8 mouse cellular contexts compared by ENCODE assay signal in the genomic region with DNA sequence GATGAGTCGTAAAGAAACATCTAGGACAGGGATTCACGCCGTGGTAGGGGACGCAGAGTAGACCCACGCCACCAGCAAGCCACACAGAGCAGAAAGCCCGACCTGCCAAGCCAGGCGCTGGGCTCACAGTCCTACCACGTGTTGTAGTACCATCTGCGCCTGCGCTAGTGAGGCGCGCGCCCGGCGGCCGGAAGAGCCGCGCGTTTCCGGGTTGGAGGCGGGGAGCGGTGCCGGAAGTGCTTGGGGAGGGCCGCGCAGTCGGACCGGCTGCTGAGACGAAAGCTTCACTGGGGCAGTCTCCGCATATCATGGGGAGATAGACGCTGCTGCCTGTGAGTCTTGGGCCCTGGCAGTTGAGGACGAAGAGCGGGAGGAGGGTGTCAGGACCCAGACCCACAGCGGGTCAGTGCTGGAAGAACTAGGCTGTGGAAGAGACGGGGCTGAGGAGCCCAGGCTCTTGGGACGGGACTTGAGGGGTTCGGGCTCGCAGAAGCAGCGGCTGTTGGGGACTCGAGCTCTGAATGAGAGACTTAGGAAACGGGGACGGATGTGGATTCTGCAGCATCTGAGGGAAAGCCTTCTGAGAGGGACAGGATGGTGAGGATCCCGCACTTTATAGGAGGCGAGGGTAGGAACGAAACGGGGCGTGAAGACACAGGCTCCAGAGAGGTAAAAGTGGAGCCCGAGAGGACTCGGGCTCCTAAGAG. TPM values are rescaled to one million over a fixed set of nuclear protein-coding genes. Genes with fewer than 3 reads are reported as not detected.
DNase-seq lines count a peak whose midpoint lies in the region; ATAC-seq and TF ChIP-seq lines count a peak whose summit lies in the region.

A gene (plus strand): TSS at position 220 of the 707 bp plus-strand sequence.

- in situ Hi-C loops in ES-E14 (cut with MboI; ENCODE audit: low sequenced_read_pairs in 2 of 2, unreplicated experiment in 2 of 2) = no loop called here

- peak within 1 kb of the TSS; percentile 99 for H3K9ac ChIP-seq in ES-E14 (ENCODE audit: insufficient read depth, low read depth, low read length, poor library complexity, severe bottlenecking)
- peak within 1 kb of the TSS; percentile 90 for H3K9ac ChIP-seq in forebrain, embryonic 16.5 days (replicated peaks; ENCODE audit: low read depth, low read length)
- peak within 1 kb of the TSS; percentile 77 for H3K9ac ChIP-seq in lung, embryonic 15.5 days

- peak within 1 kb of the TSS; percentile 95 for H3K27ac ChIP-seq in ES-E14 (ENCODE audit: insufficient read depth, low read depth, low read length, poor library complexity, severe bottlenecking)
- peak within 1 kb of the TSS; percentile 95 for H3K27ac ChIP-seq in forebrain, embryonic 16.5 days (ENCODE audit: low read length)
- H3K27ac ChIP-seq in lung, embryonic 15.5 days = peak within 1 kb of the TSS; percentile 91

- H3K27me3 ChIP-seq in forebrain, embryonic 16.5 days (replicated peaks; ENCODE audit: control insufficient read depth, insufficient read depth, low read length) = no peaks in the 10 kb centered on the region
- H3K27me3 ChIP-seq in lung, embryonic 15.5 days = no peaks in the 10 kb centered on the region

- peaks cover 0 to 3% of the 10 kb centered on the region in 2 experiments; a peak in 2 of 4 replicates for H3K4me1 ChIP-seq in ES-E14 (ENCODE audit: control insufficient read depth in 2 of 2, insufficient read depth in 2 of 2, low read length in 2 of 2, poor library complexity in 1 of 2)
- peaks cover 25% of the 10 kb centered on the region for H3K4me1 ChIP-seq in forebrain, embryonic 16.5 days (replicated peaks; ENCODE audit: control insufficient read depth, insufficient read depth, low read length)
- peaks cover 18% of the 10 kb centered on the region for H3K4me1 ChIP-seq in lung, embryonic 15.5 days

- peak within 1 kb of the TSS; percentile 99 for H3K4me2 ChIP-seq in forebrain, embryonic 16.5 days (ENCODE audit: low read length)
- peak within 1 kb of the TSS; percentile 69 for H3K4me2 ChIP-seq in lung, embryonic 15.5 days

- H3K4me3 ChIP-seq in ES-E14 (ENCODE audit: insufficient read depth in 1 of 2, low read depth in 1 of 2, low read length in 2 of 2, poor library complexity in 1 of 2, severe bottlenecking in 1 of 2) = peak within 1 kb of the TSS; percentile 81 to 95
- peak within 1 kb of the TSS; percentile 95 for H3K4me3 ChIP-seq in forebrain, embryonic 16.5 days (replicated peaks; ENCODE audit: low read length)
- peak within 1 kb of the TSS; percentile 62 for H3K4me3 ChIP-seq in lung, embryonic 15.5 days

- WGBS in forebrain, embryonic 16.5 days = under 1% methylated on average over 48 of the region's 48 CpGs
- under 1% methylated on average over 48 of the region's 48 CpGs for WGBS in lung, embryonic 15.5 days

- no peaks in the 10 kb centered on the region for H3K9me3 ChIP-seq in ES-E14 (ENCODE audit: control insufficient read depth, insufficient read depth, low read depth, low read length)
- no peaks in the 10 kb centered on the region for H3K9me3 ChIP-seq in forebrain, embryonic 16.5 days (ENCODE audit: control insufficient read depth, low read length)
- H3K9me3 ChIP-seq in lung, embryonic 15.5 days = no peaks in the 10 kb centered on the region

- peak; percentile 90 for DNase-seq in ES-E14 (ENCODE audit: low read depth, low spot score)
- peak; percentile 94 for DNase-seq in cerebellum, adult 11-12 months
- peak; percentile 94 for DNase-seq in heart, postnatal 4 days
- DNase-seq in layer of hippocampus, adult 8-10 months (ENCODE audit: low spot score in 2 of 2) = peak; percentile 89 to 92
- DNase-seq in ovary, adult 18-20 months (ENCODE audit: low spot score) = peak; percentile 88
- DNase-seq in thymus, postnatal 0 days (ENCODE audit: low spot score) = peak; percentile 96

- peak; percentile 92 for ATAC-seq in forebrain, embryonic 16.5 days
- peak; percentile 88 for ATAC-seq in lung, embryonic 15.5 days (ENCODE audit: borderline replicate concordance, extremely low read depth, low FRiP score, low TSS enrichment)

- no peaks in the 10 kb centered on the region for H3K36me3 ChIP-seq in ES-E14 (ENCODE audit: control insufficient read depth, insufficient read depth, low read length, poor library complexity, severe bottlenecking)
- no peaks in the 10 kb centered on the region for H3K36me3 ChIP-seq in forebrain, embryonic 16.5 days (ENCODE audit: control insufficient read depth, insufficient read depth)
- no peaks in the 10 kb centered on the region for H3K36me3 ChIP-seq in lung, embryonic 15.5 days

TF ChIP-seq in ES-E14, 5 proteins besides CTCF, POLR2A, EP300 and RAD21:
- TF ChIP-seq CHD2 (IDR thresholded peaks at IDR 0.05; ENCODE audit: low read depth, low read length) (no peak; the same call in 1 of the 2 replicates), HCFC1 (IDR thresholded peaks at IDR 0.05; ENCODE audit: borderline replicate concordance, insufficient read depth, low read length) (peak; percentile 75)

RNA-seq across cellular contexts. Expression of the gene that starts here (rescaled TPM):
- total RNA-seq in ES-E14 (2012; rRNA removed) = 12.1 and 21.9 TPM in 2 replicates
- polyA plus RNA-seq in forebrain, embryonic 16.5 days (2015; fragmentation: Nextera tagmentation; extraction: Ambion mirVana) = 43.5 and 43.8 TPM in 2 replicates
- total RNA-seq in heart, postnatal 4 days (2021) = 10 to 100 TPM; 20.2 to 23.8 TPM
- total RNA-seq in layer of hippocampus, adult 8-10 months (2022) = 10 to 100 TPM; 20.6 to 27.9 (median 24.9) TPM
- polyA plus RNA-seq in lung, embryonic 15.5 days (2015; fragmentation: Nextera tagmentation; extraction: Ambion mirVana) = 46.0 and 48.5 TPM in 2 replicates
- 83.0 and 92.5 TPM in 2 replicates for polyA plus RNA-seq in thymus, postnatal 0 days (2015; fragmentation: Nextera tagmentation; extraction: Ambion mirVana)

Comparison
In these comparisons a context has a peak if more than half of its experiments do, and no peak if none do; other contexts are left out.
1. Peak in every context shown above with its lines: DNase-seq, ATAC-seq, H3K4me3 ChIP-seq and H3K27ac ChIP-seq.